Mouse (Mus musculus) 3T3-L1 (cell line): Measurements from ENCODE around the gene Oard1.

ENCODE experiments used
- DNase-seq: peaks from one replicate; pipeline ENCODE4 v3.0.0-alpha.2; 2015; ENCODE audit warnings: low read depth, low spot score

Oard1 gene

DNA sequence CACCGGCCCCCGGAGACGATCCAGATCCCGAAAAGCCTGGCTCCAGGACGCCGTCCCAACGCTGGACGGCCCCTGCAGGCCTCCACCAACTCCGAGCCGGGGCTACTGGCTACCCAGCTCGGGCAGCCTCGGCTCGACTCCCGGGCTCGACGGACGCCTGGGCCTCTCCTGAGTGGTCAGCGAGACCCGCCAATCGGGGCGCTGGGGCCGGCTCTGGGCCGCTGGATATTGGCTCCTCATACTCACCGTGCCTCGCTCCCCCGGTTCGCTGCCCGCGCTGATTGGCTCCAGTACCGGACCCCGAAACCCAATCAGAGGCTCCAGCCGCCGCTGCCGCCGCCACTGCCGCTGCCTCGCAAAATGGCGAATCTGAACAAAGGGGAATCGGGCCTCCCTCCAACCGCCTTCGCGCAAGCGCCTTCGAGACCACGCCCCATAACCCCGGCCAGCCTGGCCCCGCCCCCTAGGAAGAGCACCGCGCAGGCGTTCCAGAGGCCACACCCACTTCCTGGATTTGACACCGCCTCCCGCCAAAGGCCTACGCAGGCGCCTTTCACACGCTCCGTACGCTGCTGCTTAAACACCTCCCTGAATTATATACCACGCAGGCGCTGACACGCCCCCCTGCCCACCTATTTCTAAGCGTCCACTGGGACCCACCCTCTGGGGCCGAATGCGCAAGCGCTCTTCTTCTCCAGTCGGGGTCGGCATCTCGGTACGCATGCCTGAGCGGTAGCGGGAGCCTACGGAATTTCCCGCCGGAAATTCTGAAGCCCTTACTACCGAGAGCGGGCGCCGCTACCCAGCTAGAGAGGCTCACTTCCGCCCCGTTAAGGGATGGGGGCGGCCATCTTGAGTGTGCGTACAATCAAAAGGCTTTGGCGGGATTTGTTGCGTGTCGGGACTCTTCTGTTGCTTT lies at the start of gene Oard1, which contains the start of gene Nfya:
TSS of gene Oard1 (plus strand) at position 635 of the 919 bp plus-strand sequence.
TSS of gene Nfya (minus strand) at position 527 of the 919 bp plus-strand sequence.
- peak; percentile 100 for DNase-seq

DNA sequence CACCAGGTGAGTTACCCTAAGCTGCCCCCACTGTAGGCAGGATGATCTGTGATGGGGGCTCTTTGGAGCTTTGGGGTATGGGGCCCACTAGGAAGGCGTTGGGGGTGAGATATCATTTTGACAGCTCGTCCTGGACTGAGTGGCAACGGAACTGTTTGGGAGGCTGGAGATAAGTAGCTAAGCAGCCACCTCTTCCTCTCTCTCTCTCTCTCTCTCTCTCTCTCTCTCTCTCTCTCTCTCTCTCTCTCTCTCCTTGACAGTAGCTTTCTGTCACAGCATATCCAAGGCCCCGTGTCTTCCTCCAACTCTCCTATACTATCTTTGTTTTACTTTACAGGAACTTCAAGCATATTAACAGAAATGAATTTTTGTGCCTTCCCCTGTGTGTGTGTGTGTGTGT lies 49.4 kb upstream of the Oard1 start:
- DNase-seq = no peak

DNA sequence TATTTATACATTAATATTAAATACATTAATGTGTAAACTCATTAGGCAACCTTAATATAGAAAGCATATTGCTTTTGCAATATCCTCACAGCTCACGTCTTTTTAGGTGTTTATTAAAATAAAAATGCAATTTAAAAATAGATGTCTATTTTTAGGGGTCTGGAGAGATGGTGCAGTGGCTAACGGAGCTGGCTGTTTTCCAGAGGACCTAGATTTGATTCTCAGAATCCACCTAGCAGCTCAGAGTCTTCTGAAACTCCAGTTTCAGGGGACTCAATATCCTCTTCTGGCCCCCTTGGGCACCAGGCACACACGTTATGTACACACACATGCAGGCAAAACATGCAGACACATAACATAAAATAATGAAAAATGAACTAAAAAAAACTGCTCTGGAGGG lies 47.5 kb upstream of the Oard1 start:
- DNase-seq = no peak

DNA sequence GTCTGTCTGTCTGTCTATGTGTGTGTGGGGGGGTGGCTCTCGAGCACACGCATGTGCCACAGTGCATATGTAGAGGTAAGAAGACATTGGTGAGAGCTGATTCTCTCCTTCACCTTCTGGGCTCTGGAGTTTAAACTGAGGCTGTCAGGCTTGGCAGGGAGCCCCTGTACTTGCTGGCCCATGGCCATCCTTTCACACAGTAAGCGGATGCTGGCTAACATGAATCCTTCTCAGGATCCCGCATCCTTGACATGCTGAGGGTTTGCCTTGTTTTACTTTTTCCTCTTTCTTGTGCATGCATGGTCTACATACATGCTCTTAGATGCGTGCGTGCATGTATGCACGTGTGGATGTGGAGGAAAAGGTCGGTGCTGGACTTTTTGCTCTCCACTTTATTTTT lies 46.8 kb upstream of the Oard1 start:
- peak; percentile 66 for DNase-seq

DNA sequence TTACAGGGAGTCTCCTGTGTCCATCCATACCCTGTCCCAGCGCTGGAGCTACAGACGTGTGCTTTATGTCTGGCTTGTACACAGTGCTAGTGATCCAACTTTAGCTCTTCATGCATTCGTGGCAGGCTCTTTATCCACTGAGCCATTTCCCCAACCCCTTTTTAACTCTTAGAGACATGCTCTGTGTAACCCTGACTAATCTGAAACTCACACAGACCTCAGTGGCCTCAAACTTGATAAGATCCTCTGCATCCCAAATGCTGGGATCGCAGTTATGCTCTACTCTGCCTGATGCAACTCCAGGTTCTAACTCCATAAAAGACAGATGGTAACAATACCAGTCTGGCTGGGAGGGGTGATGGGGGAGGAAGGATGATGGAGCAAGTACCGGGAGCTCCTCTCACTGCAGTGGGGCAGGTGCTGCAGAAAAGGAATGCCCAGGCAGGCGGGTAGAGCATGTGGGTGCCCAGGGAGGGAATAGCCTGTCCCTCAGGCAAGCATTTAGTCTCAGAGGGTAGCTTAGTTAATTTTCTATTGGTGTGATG lies 46.3 kb upstream of the Oard1 start:
- no peak for DNase-seq

DNA sequence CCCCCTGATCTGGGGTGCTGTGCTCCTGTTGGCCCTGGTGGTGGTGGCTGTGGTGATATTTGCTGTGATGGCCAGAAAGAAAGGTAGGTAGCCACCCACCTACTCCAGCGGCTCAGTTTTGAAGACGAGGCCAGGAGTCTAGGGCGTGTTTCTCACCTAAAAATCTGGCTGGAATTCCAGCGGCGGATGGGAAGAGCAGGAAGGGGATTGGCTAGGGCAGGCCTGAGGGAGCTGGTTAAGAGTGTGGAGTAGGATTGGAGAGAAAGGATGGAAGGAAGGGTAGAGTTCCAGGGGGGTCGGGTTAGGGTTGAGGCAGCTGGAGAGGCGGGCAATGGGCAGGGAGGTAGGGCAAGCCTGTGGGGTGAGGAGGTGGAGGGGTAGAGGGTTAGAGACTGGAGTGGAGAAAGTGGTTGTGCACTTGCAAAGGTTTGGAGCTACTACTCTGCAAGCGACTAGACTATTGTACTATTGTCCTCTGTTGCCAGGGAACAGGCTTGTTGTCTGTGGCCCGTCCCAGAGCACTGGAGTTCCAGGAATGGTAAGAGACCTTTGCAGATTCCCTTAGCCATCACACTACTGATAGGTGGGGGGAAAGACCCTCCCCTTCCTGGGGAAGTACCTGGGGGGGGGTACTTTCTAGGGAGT lies 44.2 kb upstream of the Oard1 start:
- no peak for DNase-seq

DNA sequence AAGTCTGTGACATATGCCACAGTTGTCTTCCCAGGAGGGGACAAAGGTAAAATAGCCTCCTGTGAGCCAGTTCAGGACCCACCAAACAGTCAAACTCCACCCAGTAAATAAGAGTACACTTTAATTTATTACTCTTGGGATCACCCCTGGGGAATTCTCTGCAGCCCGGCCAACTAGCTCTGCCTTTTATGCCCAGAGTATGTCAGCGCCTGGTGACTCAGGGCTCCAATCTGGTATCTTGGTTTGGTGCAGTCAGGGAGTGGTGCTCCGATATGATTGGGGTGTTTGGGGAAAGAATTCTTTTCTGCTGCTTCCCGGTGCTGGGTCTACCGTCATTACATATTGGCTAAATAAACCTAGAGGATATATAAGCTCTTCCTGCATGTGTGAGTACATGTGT lies 43.0 kb upstream of the Oard1 start:
- peak; percentile 84 for DNase-seq

DNA sequence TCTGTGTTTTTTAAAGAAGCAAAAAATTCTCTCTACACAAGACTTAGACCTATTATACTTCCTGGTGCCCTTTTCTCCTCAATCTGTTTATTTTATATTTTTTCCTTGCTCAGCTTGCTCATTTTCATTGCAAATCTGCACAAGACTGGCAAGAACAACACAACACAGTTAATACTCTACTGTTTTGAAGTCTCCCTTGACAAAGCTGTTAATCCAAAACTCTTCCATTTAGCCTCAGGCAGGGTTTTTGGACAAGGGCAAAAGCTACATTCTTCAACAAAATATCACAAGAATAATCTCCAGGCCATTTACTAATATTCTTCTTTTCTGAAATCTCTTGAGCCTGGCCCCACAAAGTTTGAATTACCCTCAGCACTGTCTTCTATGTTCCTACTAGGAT lies 38.2 kb upstream of the Oard1 start:
- DNase-seq = no peak

DNA sequence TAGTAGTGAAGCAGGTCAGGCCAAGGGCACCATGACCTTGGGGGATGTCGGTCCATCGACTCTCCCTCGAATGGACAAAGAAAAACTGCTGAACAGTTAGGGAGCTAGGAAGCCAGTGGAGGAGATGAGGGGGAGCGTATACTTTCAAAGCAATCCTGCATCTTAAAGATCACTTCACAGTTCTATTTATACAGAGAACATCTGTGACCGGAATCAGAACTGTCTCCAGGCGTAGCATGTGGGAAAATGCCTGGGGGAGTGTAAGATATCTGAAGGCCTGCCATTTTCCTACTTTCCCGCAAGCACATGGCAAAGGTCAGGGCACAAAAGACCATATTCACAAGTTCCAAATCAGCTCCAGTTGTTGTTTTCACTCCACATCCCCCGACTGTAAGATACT lies 36.8 kb upstream of the Oard1 start:
- no peak for DNase-seq

DNA sequence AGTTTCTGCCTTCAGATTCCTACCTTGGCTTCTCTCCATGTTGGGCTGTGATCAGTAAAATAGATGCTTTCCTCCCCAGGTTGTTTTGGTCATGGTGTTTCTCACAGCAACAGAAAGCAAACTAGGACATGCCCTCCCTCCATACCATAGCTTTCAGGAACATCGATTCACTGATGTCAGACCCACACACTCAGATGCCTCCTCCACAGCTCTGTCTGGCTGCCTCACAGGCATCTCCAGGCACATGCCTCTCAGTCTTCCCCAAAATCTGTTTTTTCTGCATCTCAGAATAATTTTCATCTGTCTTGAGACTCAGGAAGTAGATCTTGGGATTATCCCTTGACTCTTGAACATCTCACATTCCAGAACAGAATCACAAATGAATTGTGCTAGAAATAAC lies 33.7 kb upstream of the Oard1 start:
- no peak for DNase-seq

DNA sequence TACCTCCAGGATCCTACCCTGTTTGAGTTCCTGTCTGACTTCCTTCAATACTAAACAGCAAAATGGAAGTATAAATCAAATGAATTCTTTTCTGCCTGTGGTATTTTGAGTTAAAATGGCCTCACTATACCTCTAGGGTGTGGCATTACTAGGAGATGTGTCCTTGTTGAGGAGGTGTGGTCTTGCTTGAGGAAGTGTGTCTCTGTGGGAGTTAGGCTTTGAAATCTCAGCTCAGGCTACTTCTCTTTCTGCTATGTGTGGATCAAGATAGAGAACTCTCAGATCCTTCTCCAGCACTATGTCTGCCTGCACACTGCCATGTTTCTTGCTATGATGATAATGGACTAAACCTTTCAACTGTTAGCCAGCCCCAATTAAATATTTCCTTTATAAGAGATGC lies 30.8 kb upstream of the Oard1 start:
- no peak for DNase-seq

DNA sequence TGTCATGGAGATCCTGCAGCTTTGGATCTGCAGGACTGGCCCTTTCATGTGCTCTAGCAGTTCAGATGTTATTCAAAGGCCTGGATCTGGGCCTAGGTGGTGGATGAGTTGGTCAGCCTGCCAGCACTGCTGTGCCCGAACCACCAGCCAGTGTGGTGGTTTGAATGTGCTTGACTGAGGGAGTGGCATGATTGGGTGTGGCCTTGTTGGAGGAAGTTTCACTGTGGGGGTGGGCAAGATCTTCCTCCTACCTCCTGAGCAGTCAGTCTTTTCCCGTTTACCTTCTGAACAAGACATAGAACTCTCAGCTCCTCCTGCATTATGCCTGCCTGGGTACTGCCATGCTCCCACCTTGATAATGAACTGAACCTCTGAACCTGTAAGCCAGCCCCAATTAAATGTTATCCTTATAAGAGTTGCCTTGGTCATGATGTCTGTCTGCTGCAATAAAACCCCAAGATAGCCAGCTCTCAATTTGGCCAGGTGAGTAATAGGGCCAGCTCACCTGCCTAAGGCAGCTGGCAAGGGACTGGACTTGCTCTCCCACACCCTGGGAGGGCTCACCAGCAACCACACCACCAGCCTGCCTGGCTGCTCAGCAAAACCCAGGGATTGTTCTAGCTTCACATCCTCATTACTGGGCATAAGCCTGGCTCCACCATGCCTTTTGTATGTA lies 23.9 kb upstream of the Oard1 start:
- DNase-seq = peak; percentile 14

DNA sequence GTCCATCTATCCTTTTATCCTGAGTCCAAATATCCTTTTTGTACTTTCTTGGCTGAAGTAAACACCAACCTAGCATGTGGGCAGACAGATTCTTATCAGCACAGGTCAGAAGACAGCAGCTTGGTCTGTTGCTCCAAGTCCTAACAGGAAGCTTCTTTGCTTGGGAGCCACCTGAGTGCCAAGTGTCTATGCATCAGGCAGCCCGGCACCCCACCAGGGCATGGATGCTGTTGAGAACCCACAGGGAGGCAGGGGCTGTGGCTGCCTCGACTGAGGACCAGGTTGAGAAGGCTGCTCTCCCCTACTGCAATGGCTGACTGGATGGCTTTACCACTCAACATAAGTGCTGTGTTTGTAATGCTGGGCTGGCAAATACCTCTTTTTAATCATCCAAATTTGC lies 21.1 kb upstream of the Oard1 start:
- no peak for DNase-seq

DNA sequence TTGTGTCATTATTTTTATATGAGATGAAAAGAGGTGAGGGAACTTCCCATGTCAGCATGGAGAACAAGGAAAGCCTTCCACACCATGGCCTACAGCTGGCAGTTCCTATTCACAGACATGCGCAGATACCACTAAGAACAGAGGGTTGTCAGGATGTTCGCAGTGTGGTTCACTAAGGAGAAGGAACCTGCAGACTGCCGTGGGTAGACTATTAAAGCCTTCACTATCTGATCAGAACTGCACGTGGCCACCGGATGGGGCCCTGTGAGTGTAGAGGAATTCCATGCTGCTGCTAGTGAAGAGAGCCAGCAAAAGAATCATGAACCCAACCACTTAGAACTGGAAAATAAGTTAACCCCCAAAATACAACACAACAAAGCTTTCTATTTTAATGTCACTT lies 20.4 kb upstream of the Oard1 start:
- DNase-seq = no peak

DNA sequence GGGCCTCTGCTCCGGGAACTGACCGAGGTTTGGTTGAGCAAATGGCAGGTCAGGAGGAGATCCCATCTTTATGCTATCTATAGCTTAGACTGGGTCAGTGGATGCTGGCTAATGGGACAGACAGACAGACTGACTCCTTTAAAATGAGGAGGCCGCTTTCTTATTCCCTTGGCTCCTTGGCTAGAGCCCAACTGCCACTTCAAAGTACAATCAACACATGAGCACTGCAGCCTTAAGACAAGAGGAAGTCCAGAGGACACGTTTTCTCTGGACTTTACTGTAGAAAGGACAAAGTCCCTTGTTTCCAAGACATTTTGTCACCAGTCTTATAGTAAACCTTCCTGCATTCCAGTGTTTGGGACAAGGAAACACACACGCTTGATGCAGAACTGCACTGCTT lies 18.4 kb upstream of the Oard1 start:
- no peak for DNase-seq

DNA sequence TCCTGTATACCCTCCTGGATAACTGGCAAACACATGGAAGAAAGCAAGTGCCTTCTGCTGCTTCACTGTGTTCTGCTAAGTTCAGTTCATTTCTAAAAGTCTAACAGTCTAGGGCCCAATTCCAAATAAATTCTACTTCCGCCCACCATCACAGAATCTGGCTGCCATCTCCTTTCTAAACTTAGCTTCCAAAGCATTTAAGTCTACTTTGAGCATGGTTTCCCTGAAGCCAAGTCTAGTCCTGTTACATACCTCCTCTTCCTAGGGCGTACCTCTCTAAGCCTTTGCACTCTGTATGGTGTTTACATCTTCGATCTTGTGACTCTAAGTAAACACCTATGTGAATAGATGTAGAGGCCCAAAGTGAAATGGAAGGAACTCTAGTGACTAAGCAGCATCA lies 17.2 kb upstream of the Oard1 start:
- no peak for DNase-seq

DNA sequence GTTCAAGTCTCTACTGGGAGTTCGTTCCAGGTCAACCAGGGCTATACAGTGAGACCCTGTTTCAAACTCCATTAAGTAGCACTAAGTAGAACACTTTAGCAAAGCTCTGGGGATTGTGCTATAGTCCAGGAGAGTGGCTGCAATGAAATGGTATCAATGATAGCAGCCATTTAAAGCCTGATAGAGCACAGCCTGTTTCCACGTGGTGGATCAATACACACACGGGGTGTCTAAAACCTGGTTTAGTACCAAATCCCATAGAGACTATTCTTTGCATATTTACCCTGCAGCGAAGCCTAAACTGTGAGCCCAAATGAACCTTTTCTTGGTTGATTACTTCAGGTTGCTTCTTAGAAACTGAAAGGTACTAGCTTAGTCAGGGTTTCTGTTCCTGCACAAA lies 8.1 kb upstream of the Oard1 start:
- DNase-seq = no peak

DNA sequence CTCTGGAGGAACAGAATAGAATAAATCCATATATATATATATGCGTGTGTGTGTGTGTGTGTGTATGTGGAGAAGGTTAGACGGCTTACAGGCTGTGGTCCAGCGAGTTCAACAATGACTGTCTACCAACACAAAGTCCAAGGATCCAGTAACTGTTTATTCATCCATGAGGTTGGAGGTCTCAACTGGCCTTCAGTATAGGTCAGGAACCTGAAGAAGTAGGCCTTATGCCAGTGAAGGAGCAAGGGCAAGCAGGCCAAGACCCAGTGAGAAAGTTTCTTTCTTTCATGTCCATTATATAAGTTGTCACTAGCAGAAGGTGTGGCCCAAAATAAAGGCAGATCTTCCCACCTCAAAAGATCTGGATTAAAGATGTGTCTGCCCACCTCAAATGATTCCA lies 7.1 kb upstream of the Oard1 start:
- DNase-seq = no peak

DNA sequence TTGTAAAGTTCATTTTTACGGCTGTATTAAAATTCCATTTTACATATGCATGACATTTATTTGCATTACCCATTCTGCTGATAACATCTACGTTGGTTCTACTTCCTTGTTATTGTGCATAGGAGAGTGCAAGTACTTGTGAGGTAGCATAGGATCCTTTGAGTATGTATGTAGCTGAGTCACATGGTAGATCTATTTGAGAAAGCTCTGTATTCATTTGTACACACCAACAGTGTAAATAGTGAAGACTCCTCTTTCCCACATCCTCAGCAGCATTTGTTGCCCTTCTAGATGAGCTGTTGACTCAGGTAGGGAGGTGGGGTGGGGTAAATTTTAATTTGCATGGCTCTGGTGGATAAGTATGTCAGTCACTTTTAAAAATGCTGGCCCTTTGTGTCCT lies 6.0 kb upstream of the Oard1 start:
- no peak for DNase-seq

DNA sequence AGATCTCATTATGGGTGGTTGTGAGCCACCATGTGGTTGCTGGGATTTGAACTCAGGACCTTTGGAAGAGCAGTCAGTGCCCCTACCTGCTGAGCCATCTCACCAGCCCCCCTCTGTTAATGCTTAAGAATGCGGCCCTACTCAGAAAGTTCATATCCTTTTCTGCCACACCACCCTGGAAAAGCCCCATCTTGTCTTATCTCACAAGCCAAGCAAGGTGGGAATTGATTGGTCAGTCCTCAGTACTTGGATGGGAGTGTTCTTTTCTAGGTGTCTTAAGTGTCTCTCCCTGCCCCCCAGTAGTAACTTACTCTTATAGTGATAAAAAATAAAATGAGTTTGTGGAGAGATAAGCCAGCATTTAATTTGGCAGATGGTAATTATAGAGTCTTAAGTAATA lies 5.1 kb upstream of the Oard1 start:
- DNase-seq = no peak

DNA sequence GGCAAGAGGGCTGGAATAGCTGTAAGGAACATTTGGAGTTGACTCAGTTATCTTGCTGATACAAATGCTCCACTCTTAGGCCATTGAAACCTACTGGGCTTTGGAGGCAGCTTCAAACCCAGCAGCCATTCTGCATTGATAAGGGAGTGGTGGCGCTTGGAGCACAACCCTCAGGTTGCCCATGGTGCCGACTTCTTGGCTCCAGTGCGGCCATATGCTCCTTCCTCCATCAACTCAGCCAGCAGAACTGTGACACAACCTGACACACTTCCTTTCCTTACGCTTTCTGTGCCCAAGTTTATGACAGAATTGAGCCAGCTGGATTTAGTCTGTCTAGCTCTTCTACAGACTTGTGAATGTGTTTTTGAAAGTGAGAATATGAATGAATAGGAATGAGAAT lies 2.7 kb upstream of the Oard1 start:
- no peak for DNase-seq

DNA sequence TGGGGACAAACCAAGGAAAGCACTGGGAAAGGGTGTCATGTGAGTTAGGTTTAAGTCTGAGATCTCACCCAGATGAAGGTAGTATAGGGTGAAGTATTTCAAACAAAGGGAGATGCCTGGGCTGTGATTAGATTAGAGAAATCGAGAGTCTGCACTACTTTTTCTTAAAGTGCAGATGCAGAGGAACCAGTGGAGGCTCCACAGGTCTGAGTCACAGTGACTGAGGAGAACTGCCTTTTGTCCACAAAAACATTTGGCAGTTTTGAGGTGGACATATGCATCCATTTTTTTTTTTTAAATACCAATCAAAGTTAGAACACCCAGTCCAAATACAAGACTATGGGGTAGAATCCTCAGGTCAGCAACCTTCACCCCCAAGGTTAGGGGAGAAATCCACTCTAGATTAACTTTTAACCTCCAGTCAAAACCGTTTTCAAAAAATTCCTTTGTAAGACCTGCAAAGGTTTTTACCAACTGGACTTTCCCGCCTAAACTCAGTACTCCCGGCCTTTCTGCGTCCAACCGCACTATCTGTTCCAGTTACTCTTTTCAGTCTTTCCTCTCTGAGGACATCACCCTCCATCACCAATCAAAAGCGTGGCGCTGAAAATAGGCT lies 1.8 kb upstream of the Oard1 start:
- peak; percentile 42 for DNase-seq
